Mouse (Mus musculus) limb, embryonic 11.5 days (tissue): ENCODE data around the gene Zfp825. TPM values are rescaled to one million over a fixed set of nuclear protein-coding genes. Genes with fewer than 3 reads are reported as not detected.

Experiments used
- polyA plus RNA-seq: library from polyadenylated mRNA; unstranded; fragments of >200 nt; fragmentation: Nextera tagmentation; extraction: Ambion mirVana; gene quantifications from 2 replicates; pipeline ENCODE4 v1.2.1, GENCODE M21; 2014

The Zfp825 gene
- polyA plus RNA-seq, 1 experiment from 2014 or later: 23.4 TPM

Other genes starting within 250 kb of the Zfp825 start
- 0.96 and 1.3 TPM in 2 replicates for gene Ahrr, start 201.7 kb downstream of the Zfp825 start, polyA plus RNA-seq
- gene Pdcd6, start 176.4 kb downstream of the Zfp825 start, polyA plus RNA-seq: 130 and 137 TPM in 2 replicates
- gene Sdha, start 143.7 kb downstream of the Zfp825 start, polyA plus RNA-seq: 214 and 235 TPM in 2 replicates
- 57.4 and 61.0 TPM in 2 replicates for gene Ccdc127, start 143.7 kb downstream of the Zfp825 start, polyA plus RNA-seq
- not detected in 2 replicates for gene Lrrc14b, start 130.0 kb downstream of the Zfp825 start, polyA plus RNA-seq
- gene Zfp72, start 103.2 kb downstream of the Zfp825 start, polyA plus RNA-seq: 5.3 and 5.7 TPM in 2 replicates
- 55.2 and 55.9 TPM in 2 replicates for gene Ftl1-ps1, start 94.3 kb downstream of the Zfp825 start, polyA plus RNA-seq
- 2.7 and 3.5 TPM in 2 replicates for gene Erap1, start 145.6 kb upstream of the Zfp825 start, polyA plus RNA-seq